Mouse (Mus musculus) stomach, postnatal 0 days (tissue): ENCODE data around the gene Olfr417. TPM values are rescaled to one million over a fixed set of nuclear protein-coding genes. Genes with fewer than 3 reads are reported as not detected.
"Not testable (repeated sequence)": the region's sequence is repeated elsewhere in the genome, so short reads cannot be mapped to it uniquely, and the experiment has no call there.

Experiments used
- ATAC-seq: fragments of 200-750 bp; cut with Nextera tagmentation; 2 replicates; pipeline ENCODE4 v1.8.0; 2017; ENCODE audit not compliant: low FRiP score, low TSS enrichment
- DNase-seq: peaks from one replicate; pipeline ENCODE4 v3.0.0-alpha.2; 2016; ENCODE audit warnings: low spot score
- H3K27ac ChIP-seq: fragments of 300-500 bp; sonication (generic); replicated peaks from 2 replicates; pipeline ENCODE4 v1.5.1; 2014; ENCODE audit warnings: mild to moderate bottlenecking, control low read depth
- H3K27me3 ChIP-seq: fragments of 300-500 bp; sonication (generic); 2 replicates; pipeline ENCODE4 v1.6.1; 2014; ENCODE audit warnings: low read length; ENCODE audit not compliant: control insufficient read depth, insufficient read depth
- H3K36me3 ChIP-seq: fragments of 300-500 bp; sonication (generic); 2 replicates; pipeline ENCODE4 v1.6.1; 2014; ENCODE audit warnings: low read length, mixed read lengths; ENCODE audit not compliant: control insufficient read depth, insufficient read depth
- H3K4me1 ChIP-seq: fragments of 300-500 bp; sonication (generic); replicated peaks from 2 replicates; pipeline ENCODE4 v1.6.1; 2014; ENCODE audit warnings: antibody characterized with exemption; ENCODE audit not compliant: control insufficient read depth, insufficient read depth
- H3K4me2 ChIP-seq: fragments of 300-500 bp; sonication (generic); replicated peaks from 2 replicates; pipeline ENCODE4 v1.6.1; 2014; ENCODE audit warnings: low read depth, mild to moderate bottlenecking, control low read depth, moderate library complexity
- H3K4me3 ChIP-seq: fragments of 300-500 bp; sonication (generic); 2 replicates; pipeline ENCODE4 v1.5.1; 2014; ENCODE audit warnings: low read depth, low read length, control low read depth
- H3K9ac ChIP-seq: fragments of 300-500 bp; sonication (generic); 2 replicates; pipeline ENCODE4 v1.6.1; 2014; ENCODE audit warnings: mild to moderate bottlenecking, low read length, control low read depth, mixed read lengths
- H3K9me3 ChIP-seq: fragments of 300-500 bp; sonication (generic); 2 replicates; pipeline ENCODE4 v1.6.1; 2016; ENCODE audit warnings: low read length; ENCODE audit not compliant: control insufficient read depth
- CTCF ChIP-seq: IDR thresholded peaks from 2 replicates; pipeline ENCODE4 v1.5.1; 2016; ENCODE audit warnings: antibody characterized with exemption, low read depth, mild to moderate bottlenecking, moderate library complexity
- EP300 ChIP-seq: optimal IDR thresholded peaks from 2 replicates; pipeline ENCODE3; 2016; ENCODE audit warnings: antibody characterized with exemption
- WGBS: fragments of 180-500 bp; shearing (Covaris S2); extraction: QIAGEN DNeasy Blood & Tissue Kit; methylation state at CpG from one replicate; pipeline ENCODE4 v1.1.7; 2014; 5-methylcytosine and 5-hydroxymethylcytosine counted together
- polyA plus RNA-seq: library from polyadenylated mRNA; unstranded; fragments of >200 nt; fragmentation: Nextera tagmentation; extraction: Ambion mirVana; gene quantifications from 2 replicates; pipeline ENCODE4 v1.2.1, GENCODE M21; 2015

Olfr417 gene
- polyA plus RNA-seq: not detected in 2 replicates

GRCm38 (mm10) chr1:174364882-174365451 is at the start of gene Olfr417:
TSS of gene Olfr417 (plus strand) at chr1:174365122.
- 62% methylated on average over 2 of the region's 2 CpGs for WGBS

DNA sequence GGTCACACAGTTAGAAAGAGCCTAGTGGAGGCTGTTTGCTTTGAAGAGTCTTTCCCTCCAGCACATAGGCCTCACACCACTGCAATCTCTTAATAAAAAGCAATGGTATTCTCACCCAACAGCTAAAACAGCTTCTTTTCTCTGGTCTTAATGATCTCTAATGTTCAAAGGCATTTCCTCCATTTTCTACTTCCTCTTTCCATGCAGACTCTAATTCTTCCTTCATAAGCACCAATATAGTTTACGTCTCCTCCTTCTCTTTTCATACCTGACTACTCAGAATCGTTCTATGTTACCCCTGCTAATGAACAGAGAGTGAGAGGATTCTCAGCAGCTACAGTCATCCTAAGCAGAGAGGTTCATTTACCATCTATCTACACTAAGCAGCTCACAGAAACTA is 47.6 kb upstream of the Olfr417 start:
- H3K27ac ChIP-seq: no peak overlapping the region
- no peak overlapping the region for H3K4me2 ChIP-seq
- H3K9ac ChIP-seq: no peak overlapping the region
- no peaks in the 10 kb centered on the region for H3K36me3 ChIP-seq
- no peak overlapping the region for H3K4me3 ChIP-seq
- no peak for DNase-seq
- ATAC-seq: no peak
- no peaks in the 10 kb centered on the region for H3K9me3 ChIP-seq
- H3K4me1 ChIP-seq: no peaks in the 10 kb centered on the region
- WGBS: 72% methylated on average over 2 of the region's 2 CpGs
- no peaks in the 10 kb centered on the region for H3K27me3 ChIP-seq
- no peak for TF ChIP-seq CTCF
- TF ChIP-seq EP300: no peak

More at GRCm38 (mm10) chr1:174364882-174365451, at the start of gene Olfr417:
- Histone ChIP-seq H3K4me3 (no peak within 1 kb of the TSS), H3K9ac (no peak within 1 kb of the TSS), H3K36me3 (no peaks in the 10 kb centered on the region), H3K27me3 (no peaks in the 10 kb centered on the region), H3K4me1 (no peaks in the 10 kb centered on the region), H3K4me2 (no peak within 1 kb of the TSS), H3K9me3 (no peaks in the 10 kb centered on the region), H3K27ac (no peak within 1 kb of the TSS)
- DNase-seq: no peak
- TF ChIP-seq CTCF (no peak), EP300 (no peak)
- no peak for ATAC-seq

- Histone ChIP-seq H3K9me3 (no peaks in the 10 kb centered on the region), H3K4me1 (no peaks in the 10 kb centered on the region), H3K36me3 (no peaks in the 10 kb centered on the region), H3K27ac (no peak within 1 kb of the TSS), H3K4me3 (no peak within 1 kb of the TSS), H3K9ac (no peak within 1 kb of the TSS), H3K27me3 (no peaks in the 10 kb centered on the region), H3K4me2 (no peak within 1 kb of the TSS)
- DNase-seq: no peak
- TF ChIP-seq CTCF (no peak), EP300 (no peak)
- no peak for ATAC-seq
These were observed 34.7 kb upstream of the Olfr417 start, which contains the start of gene Mptx1 for GRCm38 (mm10) chr1:174330218-174330617. TSS of gene Mptx1 (plus strand) at chr1:174330518.

DNA sequence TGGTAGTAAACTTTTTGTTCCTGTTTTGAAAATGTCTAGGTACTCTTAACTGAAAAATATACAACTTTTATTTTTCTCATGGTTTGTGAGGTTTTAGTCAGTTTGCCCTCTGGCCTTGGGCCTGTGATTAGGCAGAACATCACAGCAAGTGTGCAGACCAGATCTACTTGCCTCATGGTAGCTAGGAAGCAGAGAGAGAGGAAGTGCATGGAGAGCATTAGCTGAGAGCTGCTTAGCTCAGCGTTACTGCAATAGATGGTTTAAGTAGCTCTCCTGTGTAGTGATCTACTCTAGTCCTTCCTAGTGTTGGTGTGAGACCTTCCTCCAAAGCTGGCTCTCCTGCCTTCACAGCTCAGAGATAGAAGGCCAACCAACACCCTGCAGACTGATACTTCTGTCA is 11.3 kb upstream of the Olfr417 start:
- H3K9ac ChIP-seq, H3K36me3 ChIP-seq, H3K4me3 ChIP-seq, H3K9me3 ChIP-seq, DNase-seq, H3K27ac ChIP-seq, H3K4me2 ChIP-seq, H3K4me1 ChIP-seq, H3K27me3 ChIP-seq, ATAC-seq: not testable (repeated sequence)
- WGBS: 81% methylated on average over 1 of the region's 1 CpGs

GRCm38 (mm10) chr1:174354640-174355039 is 10.3 kb upstream of the Olfr417 start:
- H3K36me3 ChIP-seq: no peaks in the 10 kb centered on the region
- no peak overlapping the region for H3K4me3 ChIP-seq
- no peaks in the 10 kb centered on the region for H3K9me3 ChIP-seq
- H3K27me3 ChIP-seq: no peaks in the 10 kb centered on the region
- no peak overlapping the region for H3K4me2 ChIP-seq
- no peak for ATAC-seq
- DNase-seq: no peak
- no peaks in the 10 kb centered on the region for H3K4me1 ChIP-seq
- 66% methylated on average over 5 of the region's 5 CpGs for WGBS
- TF ChIP-seq EP300 (no peak), CTCF (no peak)
- H3K27ac ChIP-seq: no peak overlapping the region
- no peak overlapping the region for H3K9ac ChIP-seq

- 81% methylated on average over 3 of the region's 3 CpGs for WGBS
- TF ChIP-seq CTCF (no peak), EP300 (no peak)
- no peak for ATAC-seq
These were observed 8.9 kb downstream of the Olfr417 start for GRCm38 (mm10) chr1:174373799-174374198.

More at GRCm38 (mm10) chr1:174373799-174374198, 8.9 kb downstream of the Olfr417 start:
- Histone ChIP-seq H3K4me3 (no peak overlapping the region), H3K27ac (no peak overlapping the region), H3K4me1 (no peaks in the 10 kb centered on the region), H3K9ac (no peak overlapping the region), H3K9me3 (no peaks in the 10 kb centered on the region), H3K4me2 (no peak overlapping the region), H3K27me3 (no peaks in the 10 kb centered on the region), H3K36me3 (no peaks in the 10 kb centered on the region)
- DNase-seq: no peak
